Mouse (Mus musculus) stomach, postnatal 0 days (tissue): Measurements from ENCODE around the gene Ift74.

Source experiments
- CTCF ChIP-seq: IDR thresholded peaks from 2 replicates; pipeline ENCODE4 v1.5.1; 2016; ENCODE audit warnings: antibody characterized with exemption, low read depth, mild to moderate bottlenecking, moderate library complexity
- EP300 ChIP-seq: optimal IDR thresholded peaks from 2 replicates; pipeline ENCODE3; 2016; ENCODE audit warnings: antibody characterized with exemption

- TF ChIP-seq CTCF (no peak), EP300 (no peak)
Observed at GRCm38 (mm10) chr4:94691078-94691477, 76.8 kb downstream of the Ift74 start.
